Mouse (Mus musculus) spleen, adult 2 months (tissue): ENCODE data around the gene Zfp493.

ENCODE experiments used
- CTCF ChIP-seq: fragments of 200-500 bp; IDR thresholded peaks from 2 replicates; pipeline ENCODE4 v1.5.1; 2011; ENCODE audit warnings: mild to moderate bottlenecking, inconsistent platforms; ENCODE audit not compliant: insufficient read depth, insufficient read length, insufficient replicate concordance; ENCODE audit errors: extremely low read depth
- POLR2A ChIP-seq: fragments of 200-500 bp; IDR thresholded peaks from 2 replicates; pipeline ENCODE4 v1.6.1; 2011; ENCODE audit warnings: low read depth, low read length, inconsistent platforms

GRCm38 (mm10) chr13:67755761-67756160 lies 23.7 kb upstream of the Zfp493 start:
- no peak for TF ChIP-seq CTCF
- no peak for TF ChIP-seq POLR2A
